Mouse (Mus musculus) brain, embryonic 14.5 days (tissue): ENCODE measurements around the gene Gas2. TPM values are rescaled to one million over a fixed set of nuclear protein-coding genes. Genes with fewer than 3 reads are reported as not detected.

Experiments
- DNase-seq: peaks from one replicate; pipeline ENCODE4 v3.0.0-alpha.2; 2011; ENCODE audit warnings: low read depth
- CTCF ChIP-seq: fragments of 200-500 bp; IDR thresholded peaks from 2 replicates; pipeline ENCODE4 v1.5.1; 2012; ENCODE audit warnings: inconsistent platforms, mild to moderate bottlenecking, moderate library complexity, borderline replicate concordance; ENCODE audit not compliant: insufficient read depth, insufficient read length; ENCODE audit errors: extremely low read depth
- POLR2A ChIP-seq: fragments of 200-500 bp; IDR thresholded peaks from 2 replicates; pipeline ENCODE4 v1.6.1; 2012; ENCODE audit warnings: mild to moderate bottlenecking, inconsistent platforms, borderline replicate concordance; ENCODE audit not compliant: poor library complexity, insufficient read depth, insufficient read length, severe bottlenecking; ENCODE audit errors: extremely low read depth
- polyA plus RNA-seq: library from polyadenylated mRNA; depleted of rRNA; stranded (reverse); fragments of >200 nt; gene quantifications from 2 replicates; pipeline ENCODE4 v1.2.3, GENCODE M21; 2012; rRNA removed

The Gas2 gene
- polyA plus RNA-seq, 1 experiment: 12.5 TPM

- no peak for DNase-seq
Observed at GRCm38 (mm10) chr7:52022039-52022438, 160.2 kb downstream of the Gas2 start.

GRCm38 (mm10) chr7:52024050-52024626 lies 162.3 kb downstream of the Gas2 start:
- TF ChIP-seq CTCF: no peak
- peak; percentile 17 for DNase-seq

More at GRCm38 (mm10) chr7:52022039-52022438, 160.2 kb downstream of the Gas2 start:
- TF ChIP-seq POLR2A (no peak), CTCF (no peak)

GRCm38 (mm10) chr7:52037600-52038582 lies 176.1 kb downstream of the Gas2 start:
- TF ChIP-seq POLR2A: no peak
- TF ChIP-seq CTCF: peak; percentile 45; the same call in 1 of the 2 replicates
- DNase-seq: peak; percentile 86

Other genes with a start within 250 kb of the Gas2 start
- 38.0 and 61.8 TPM in 2 replicates for gene Slc17a6, start 240.0 kb upstream of the Gas2 start, polyA plus RNA-seq
- gene Fancf, start 252 bp downstream of the Gas2 start, polyA plus RNA-seq: 10.0 and 15.3 TPM in 2 replicates
- gene Svip, start 144.0 kb downstream of the Gas2 start, polyA plus RNA-seq: 13.9 and 16.5 TPM in 2 replicates
- not detected in 2 replicates for gene 1700015G11Rik, start 153.7 kb downstream of the Gas2 start, polyA plus RNA-seq